Mouse (Mus musculus): ENCODE results near the gene Susd4. TPM values are rescaled to one million over a fixed set of nuclear protein-coding genes. Genes with fewer than 3 reads are reported as not detected.

Gene Susd4
- 100 to 1,000 TPM; 132 TPM for total RNA-seq (2021)
- long read RNA-seq, transcript Susd4-202 (9 exons, 1,898 nt): major isoform, 109 of 165 reads
- long read RNA-seq, partial matches to known transcripts: 24 of 165 reads
- long read RNA-seq, other reads (novel, unspliced or antisense): 30 of 165 reads

- DNase-seq (ENCODE audit: low spot score in 2 of 2): peak; percentile 83 to 89
Observed at GRCm38 (mm10) chr1:182763716-182764461, at the start of gene Susd4. Susd4 (plus strand) TSS chr1:182763860.

- no peak for DNase-seq (ENCODE audit: low spot score in 2 of 2)
Observed at GRCm38 (mm10) chr1:182714236-182714935, 49.3 kb upstream of the Susd4 start.

GRCm38 (mm10) chr1:182727541-182727940, 36.1 kb upstream of the Susd4 start:
- peak; percentile 12 to 56 for DNase-seq (ENCODE audit: low spot score in 2 of 2)

- peak in 1 of 2 experiments; percentile 69 for DNase-seq (ENCODE audit: low spot score in 2 of 2)
Observed at GRCm38 (mm10) chr1:182729002-182729401, 34.7 kb upstream of the Susd4 start.

GRCm38 (mm10) chr1:182732695-182733094, 31.0 kb upstream of the Susd4 start:
- DNase-seq (ENCODE audit: low spot score in 2 of 2): no peak

- no peak for DNase-seq (ENCODE audit: low spot score in 2 of 2)
Observed at GRCm38 (mm10) chr1:182735891-182736290, 27.8 kb upstream of the Susd4 start.

- DNase-seq (ENCODE audit: low spot score in 2 of 2): no peak
Observed at GRCm38 (mm10) chr1:182747081-182747480, 16.6 kb upstream of the Susd4 start.

- no peak for DNase-seq (ENCODE audit: low spot score in 2 of 2)
Observed at GRCm38 (mm10) chr1:182747834-182748233, 15.8 kb upstream of the Susd4 start.

- no peak for DNase-seq (ENCODE audit: low spot score in 2 of 2)
Observed at GRCm38 (mm10) chr1:182749080-182749479, 14.6 kb upstream of the Susd4 start, which contains the start of gene Ccdc185. Ccdc185 (minus strand) TSS chr1:182749180.

GRCm38 (mm10) chr1:182751301-182751700, 12.4 kb upstream of the Susd4 start:
- no peak for DNase-seq (ENCODE audit: low spot score in 2 of 2)

GRCm38 (mm10) chr1:182753694-182754093, 10.0 kb upstream of the Susd4 start:
- DNase-seq (ENCODE audit: low spot score in 2 of 2): no peak

- DNase-seq (ENCODE audit: low spot score in 2 of 2): no peak
Observed at GRCm38 (mm10) chr1:182754865-182755264, 8.8 kb upstream of the Susd4 start.

- DNase-seq (ENCODE audit: low spot score in 2 of 2): no peak
Observed at GRCm38 (mm10) chr1:182758783-182759182, 4.9 kb upstream of the Susd4 start.

GRCm38 (mm10) chr1:182763191-182763715, 407 bp upstream of the Susd4 start:
- DNase-seq (ENCODE audit: low spot score in 2 of 2): peak in 1 of 2 experiments; percentile 34

- DNase-seq (ENCODE audit: low spot score in 2 of 2): peak; percentile 18 to 40
Observed at GRCm38 (mm10) chr1:182764541-182765281, 1.1 kb downstream of the Susd4 start.

GRCm38 (mm10) chr1:182775576-182775975, 11.9 kb downstream of the Susd4 start:
- no peak for DNase-seq (ENCODE audit: low spot score in 2 of 2)

- no peak for DNase-seq (ENCODE audit: low spot score in 2 of 2)
Observed at GRCm38 (mm10) chr1:182776749-182777410, 13.2 kb downstream of the Susd4 start.

GRCm38 (mm10) chr1:182778225-182778624, 14.6 kb downstream of the Susd4 start:
- DNase-seq (ENCODE audit: low spot score in 2 of 2): no peak

GRCm38 (mm10) chr1:182779024-182779520, 15.4 kb downstream of the Susd4 start:
- DNase-seq (ENCODE audit: low spot score in 2 of 2): no peak

GRCm38 (mm10) chr1:182783774-182784173, 20.1 kb downstream of the Susd4 start:
- no peak for DNase-seq (ENCODE audit: low spot score in 2 of 2)
